Mouse (Mus musculus): ENCODE measurements around the gene Gp9. TPM values are rescaled to one million over a fixed set of nuclear protein-coding genes. Genes with fewer than 3 reads are reported as not detected.

Gene Gp9
- polyA plus RNA-seq, 1 experiment = 2.6 TPM

GRCm38 (mm10) chr6:87746059-87746458 is 31.8 kb upstream of the Gp9 start:
- Histone ChIP-seq H3K27me3 (ENCODE audit: control insufficient read depth, insufficient read depth, low read length) (no peaks in the 10 kb centered on the region), H3K4me1 (replicated peaks; ENCODE audit: control insufficient read depth, insufficient read depth, low read length) (no peaks in the 10 kb centered on the region), H3K4me3 (ENCODE audit: control insufficient read depth, insufficient read depth, low read length) (no peak overlapping the region), H3K27ac (ENCODE audit: control insufficient read depth, insufficient read depth, low read length) (no peak overlapping the region), H3K36me3 (ENCODE audit: control insufficient read depth, insufficient read depth, low read length) (no peaks in the 10 kb centered on the region)
- TF ChIP-seq POLR2A (IDR thresholded peaks at IDR 0.05; ENCODE audit: control insufficient read depth, extremely low read depth, insufficient read depth, low read length, poor library complexity) (no peak), CTCF (IDR thresholded peaks at IDR 0.05; ENCODE audit: borderline replicate concordance, control insufficient read depth, extremely low read depth, insufficient read depth, low read length, poor library complexity) (no peak)
- DNase-seq = no peak
- WGBS = 77% methylated on average over 3 of the region's 3 CpGs

GRCm38 (mm10) chr6:87746849-87747248 is 31.0 kb upstream of the Gp9 start:
- TF ChIP-seq POLR2A (IDR thresholded peaks at IDR 0.05; ENCODE audit: control insufficient read depth, extremely low read depth, insufficient read depth, low read length, poor library complexity) (no peak), CTCF (IDR thresholded peaks at IDR 0.05; ENCODE audit: borderline replicate concordance, control insufficient read depth, extremely low read depth, insufficient read depth, low read length, poor library complexity) (no peak)
- Histone ChIP-seq H3K4me3 (ENCODE audit: control insufficient read depth, insufficient read depth, low read length) (no peak overlapping the region), H3K4me1 (replicated peaks; ENCODE audit: control insufficient read depth, insufficient read depth, low read length) (no peaks in the 10 kb centered on the region), H3K36me3 (ENCODE audit: control insufficient read depth, insufficient read depth, low read length) (no peaks in the 10 kb centered on the region), H3K27ac (ENCODE audit: control insufficient read depth, insufficient read depth, low read length) (no peak overlapping the region), H3K27me3 (ENCODE audit: control insufficient read depth, insufficient read depth, low read length) (no peaks in the 10 kb centered on the region)
- 67% methylated on average over 2 of the region's 2 CpGs for WGBS
- DNase-seq = no peak

- 29% methylated on average over 2 of the region's 2 CpGs for WGBS
- TF ChIP-seq CTCF (IDR thresholded peaks at IDR 0.05; ENCODE audit: borderline replicate concordance, control insufficient read depth, extremely low read depth, insufficient read depth, low read length, poor library complexity) (no peak), POLR2A (IDR thresholded peaks at IDR 0.05; ENCODE audit: control insufficient read depth, extremely low read depth, insufficient read depth, low read length, poor library complexity) (no peak)
- H3K27me3 ChIP-seq (ENCODE audit: control insufficient read depth, insufficient read depth, low read length) = no peaks in the 10 kb centered on the region
- H3K4me1 ChIP-seq (replicated peaks; ENCODE audit: control insufficient read depth, insufficient read depth, low read length) = no peaks in the 10 kb centered on the region
- no peaks in the 10 kb centered on the region for H3K36me3 ChIP-seq (ENCODE audit: control insufficient read depth, insufficient read depth, low read length)
- no peak for DNase-seq
- no peak overlapping the region for H3K4me3 ChIP-seq (ENCODE audit: control insufficient read depth, insufficient read depth, low read length)
- no peak overlapping the region for H3K27ac ChIP-seq (ENCODE audit: control insufficient read depth, insufficient read depth, low read length)
Measured at GRCm38 (mm10) chr6:87748078-87748477, 29.8 kb upstream of the Gp9 start.

DNA sequence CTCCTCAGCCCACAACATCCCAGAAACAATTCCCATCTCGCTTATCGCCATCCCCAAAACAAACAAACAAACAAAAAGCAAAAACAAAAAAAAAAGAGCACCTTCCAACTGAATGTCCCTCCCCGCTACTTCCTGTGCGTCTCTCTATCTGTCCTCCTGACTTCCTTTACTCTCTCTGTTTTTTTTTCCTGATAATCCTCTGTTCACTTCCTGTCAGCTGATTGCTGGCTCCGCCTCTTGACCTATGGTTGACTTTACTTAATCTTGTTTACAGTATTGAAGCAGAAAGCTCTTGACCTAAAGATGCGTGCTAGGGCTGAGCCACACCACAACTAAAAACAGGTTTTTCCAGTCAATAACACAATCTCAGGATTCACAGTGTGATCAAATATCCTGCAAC is 29.3 kb upstream of the Gp9 start:
- TF ChIP-seq POLR2A (IDR thresholded peaks at IDR 0.05; ENCODE audit: control insufficient read depth, extremely low read depth, insufficient read depth, low read length, poor library complexity) (no peak), CTCF (IDR thresholded peaks at IDR 0.05; ENCODE audit: borderline replicate concordance, control insufficient read depth, extremely low read depth, insufficient read depth, low read length, poor library complexity) (no peak)
- 94% methylated on average over 6 of the region's 6 CpGs for WGBS
- Histone ChIP-seq H3K4me1 (replicated peaks; ENCODE audit: control insufficient read depth, insufficient read depth, low read length) (no peaks in the 10 kb centered on the region), H3K36me3 (ENCODE audit: control insufficient read depth, insufficient read depth, low read length) (no peaks in the 10 kb centered on the region), H3K27me3 (ENCODE audit: control insufficient read depth, insufficient read depth, low read length) (no peaks in the 10 kb centered on the region), H3K27ac (ENCODE audit: control insufficient read depth, insufficient read depth, low read length) (no peak overlapping the region), H3K4me3 (ENCODE audit: control insufficient read depth, insufficient read depth, low read length) (no peak overlapping the region)
- no peak for DNase-seq

DNA sequence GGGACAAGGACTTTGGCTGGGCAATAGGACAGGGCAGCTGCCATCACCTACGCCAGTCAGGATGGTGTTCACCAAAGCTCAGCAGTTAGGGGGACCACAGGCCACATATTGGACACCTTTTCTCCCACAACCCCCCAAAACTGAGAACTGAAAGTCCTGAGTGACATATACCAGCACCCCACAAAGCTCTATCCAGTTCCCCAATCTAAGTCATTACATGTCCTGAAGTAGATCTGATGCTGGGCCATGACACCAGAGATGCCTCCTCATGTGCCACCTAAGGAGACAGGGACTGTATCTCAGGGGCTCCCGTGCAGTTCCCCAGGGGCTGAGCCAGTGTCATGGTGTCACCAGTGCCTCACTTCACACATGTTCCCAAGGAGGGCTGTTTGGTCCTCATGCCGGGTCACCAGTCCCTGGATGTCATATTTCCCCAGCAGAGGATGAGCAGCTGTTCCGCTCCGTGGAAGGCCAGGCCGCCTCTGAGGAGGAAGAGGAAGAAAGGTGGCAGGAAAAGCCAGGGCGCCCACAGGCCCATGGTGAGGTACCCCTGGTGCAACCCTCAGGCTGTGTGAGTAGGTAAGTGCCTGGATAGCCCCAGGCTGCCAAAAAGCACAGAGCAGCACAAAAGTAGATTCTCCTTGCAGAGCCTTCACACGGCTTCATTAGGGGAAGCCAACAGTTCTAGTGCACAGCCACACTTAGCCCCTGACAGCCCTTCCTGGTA is 27.5 kb upstream of the Gp9 start:
- Histone ChIP-seq H3K27me3 (ENCODE audit: control insufficient read depth, insufficient read depth, low read length) (no peaks in the 10 kb centered on the region), H3K36me3 (ENCODE audit: control insufficient read depth, insufficient read depth, low read length) (no peaks in the 10 kb centered on the region), H3K27ac (ENCODE audit: control insufficient read depth, insufficient read depth, low read length) (no peak overlapping the region), H3K4me1 (replicated peaks; ENCODE audit: control insufficient read depth, insufficient read depth, low read length) (no peaks in the 10 kb centered on the region), H3K4me3 (ENCODE audit: control insufficient read depth, insufficient read depth, low read length) (no peak overlapping the region)
- no peak for DNase-seq
- no peak for TF ChIP-seq POLR2A (IDR thresholded peaks at IDR 0.05; ENCODE audit: control insufficient read depth, extremely low read depth, insufficient read depth, low read length, poor library complexity)
- TF ChIP-seq CTCF (IDR thresholded peaks at IDR 0.05; ENCODE audit: borderline replicate concordance, control insufficient read depth, extremely low read depth, insufficient read depth, low read length, poor library complexity) = no peak
- WGBS = 42% methylated on average over 8 of the region's 8 CpGs

GRCm38 (mm10) chr6:87751574-87751973 is 26.3 kb upstream of the Gp9 start:
- Histone ChIP-seq H3K27me3 (ENCODE audit: control insufficient read depth, insufficient read depth, low read length) (no peaks in the 10 kb centered on the region), H3K27ac (ENCODE audit: control insufficient read depth, insufficient read depth, low read length) (no peak overlapping the region), H3K36me3 (ENCODE audit: control insufficient read depth, insufficient read depth, low read length) (no peaks in the 10 kb centered on the region), H3K4me1 (replicated peaks; ENCODE audit: control insufficient read depth, insufficient read depth, low read length) (no peaks in the 10 kb centered on the region), H3K4me3 (ENCODE audit: control insufficient read depth, insufficient read depth, low read length) (no peak overlapping the region)
- TF ChIP-seq POLR2A (IDR thresholded peaks at IDR 0.05; ENCODE audit: control insufficient read depth, extremely low read depth, insufficient read depth, low read length, poor library complexity) (no peak), CTCF (IDR thresholded peaks at IDR 0.05; ENCODE audit: borderline replicate concordance, control insufficient read depth, extremely low read depth, insufficient read depth, low read length, poor library complexity) (no peak)
- WGBS = 94% methylated on average over 6 of the region's 6 CpGs
- no peak for DNase-seq

DNA sequence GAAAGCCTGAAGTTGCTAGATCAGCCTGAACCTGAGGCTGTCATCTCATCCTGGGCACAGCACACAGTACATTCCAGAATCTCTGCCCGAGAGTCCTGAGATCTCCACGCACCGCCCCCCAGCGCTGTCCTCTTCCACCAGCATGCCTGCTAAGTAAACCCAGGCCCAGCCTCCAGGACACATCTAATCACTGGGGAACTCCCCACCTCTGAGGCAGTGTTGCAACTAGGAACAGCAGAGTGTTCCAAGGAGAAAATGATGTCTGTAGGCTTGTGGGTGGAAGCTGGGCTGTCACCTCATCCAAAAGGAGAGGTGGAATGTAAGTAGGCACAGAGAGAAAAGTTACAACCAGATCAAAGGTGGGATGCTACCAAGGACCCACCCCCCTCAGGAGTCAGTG is 22.7 kb upstream of the Gp9 start:
- no peak for DNase-seq
- Histone ChIP-seq H3K4me1 (replicated peaks; ENCODE audit: control insufficient read depth, insufficient read depth, low read length) (no peaks in the 10 kb centered on the region), H3K4me3 (ENCODE audit: control insufficient read depth, insufficient read depth, low read length) (no peak overlapping the region), H3K36me3 (ENCODE audit: control insufficient read depth, insufficient read depth, low read length) (no peaks in the 10 kb centered on the region), H3K27me3 (ENCODE audit: control insufficient read depth, insufficient read depth, low read length) (no peaks in the 10 kb centered on the region), H3K27ac (ENCODE audit: control insufficient read depth, insufficient read depth, low read length) (no peak overlapping the region)
- TF ChIP-seq POLR2A (IDR thresholded peaks at IDR 0.05; ENCODE audit: control insufficient read depth, extremely low read depth, insufficient read depth, low read length, poor library complexity) (no peak), CTCF (IDR thresholded peaks at IDR 0.05; ENCODE audit: borderline replicate concordance, control insufficient read depth, extremely low read depth, insufficient read depth, low read length, poor library complexity) (no peak)
- WGBS = 98% methylated on average over 4 of the region's 4 CpGs

Measured in thymus, adult 2 months (tissue).